Comparison of ENCODE assay signal across 16 mouse cellular contexts in genomic region chr8:90267698-90268256, GRCm38 (mm10).
DNase-seq lines count a peak whose midpoint lies in the region; ATAC-seq and TF ChIP-seq lines count a peak whose summit lies in the region.
"Had no signal": no experiment of that assay in that cellular context is flagged by ENCODE, and none has a peak within 500 bp of the region (broad histone marks: within the 10 kb centered on the region; RNA-seq: fewer than 3 reads in every experiment).

No protein-coding gene starts in this region.

- no peak for TF ChIP-seq CTCF in lung, embryonic 14.5 days (IDR thresholded peaks at IDR 0.05; ENCODE audit: low read depth)
- TF ChIP-seq CTCF in kidney, adult 2 months (conservative IDR thresholded peaks at IDR 0.05; ENCODE audit: insufficient read depth, insufficient read length, low read depth, low read length) = no peak

- TF ChIP-seq POLR2A in kidney, adult 2 months (IDR thresholded peaks at IDR 0.05; ENCODE audit: low read depth, low read length) = no peak

- no peak overlapping the region for H3K9ac ChIP-seq in forebrain, embryonic 12.5 days
- H3K9ac ChIP-seq in forebrain, embryonic 16.5 days (replicated peaks; ENCODE audit: low read depth, low read length) = no peak overlapping the region
- H3K9ac ChIP-seq in lung, embryonic 14.5 days = no peak overlapping the region; the same call in 1 of the 2 replicates
- no peak overlapping the region for H3K9ac ChIP-seq in hindbrain, embryonic 16.5 days (ENCODE audit: low read depth, low read length)
- peak overlapping the region; percentile 10; the same call in 1 of the 2 replicates for H3K9ac ChIP-seq in neural tube, embryonic 13.5 days
- H3K9ac ChIP-seq: liver, embryonic 15.5 days had no signal

- no peak overlapping the region for H3K4me3 ChIP-seq in forebrain, embryonic 12.5 days (replicated peaks)
- H3K4me3 ChIP-seq in forebrain, embryonic 16.5 days (replicated peaks; ENCODE audit: low read length) = no peak overlapping the region
- H3K4me3 ChIP-seq in lung, embryonic 14.5 days (ENCODE audit: low read depth, low read length) = no peak overlapping the region
- no peak overlapping the region for H3K4me3 ChIP-seq in hindbrain, embryonic 16.5 days (ENCODE audit: low read length)
- H3K4me3 ChIP-seq in neural tube, embryonic 13.5 days = no peak overlapping the region
- H3K4me3 ChIP-seq in kidney, adult 2 months (ENCODE audit: insufficient read depth, low read depth, low read length) = no peak overlapping the region
- H3K4me3 ChIP-seq: liver, embryonic 15.5 days; megakaryocyte, embryonic 14.5 days had no signal

- 43% methylated on average over 12 of the region's 12 CpGs for WGBS in forebrain, embryonic 12.5 days
- WGBS in forebrain, embryonic 16.5 days = 27% methylated on average over 12 of the region's 12 CpGs
- WGBS in lung, embryonic 14.5 days = 41% methylated on average over 12 of the region's 12 CpGs
- WGBS in hindbrain, embryonic 16.5 days = 33% methylated on average over 12 of the region's 12 CpGs
- 35% methylated on average over 12 of the region's 12 CpGs for WGBS in neural tube, embryonic 13.5 days
- WGBS in kidney, adult 2 months = 79% methylated on average over 12 of the region's 12 CpGs

- no peaks in the 10 kb centered on the region for H3K9me3 ChIP-seq in forebrain, embryonic 12.5 days
- no peaks in the 10 kb centered on the region for H3K9me3 ChIP-seq in forebrain, embryonic 16.5 days (ENCODE audit: control insufficient read depth, low read length)
- H3K9me3 ChIP-seq in lung, embryonic 14.5 days (ENCODE audit: low read depth, low read length) = no peaks in the 10 kb centered on the region
- no peaks in the 10 kb centered on the region for H3K9me3 ChIP-seq in hindbrain, embryonic 16.5 days (ENCODE audit: control insufficient read depth, low read length)
- no peaks in the 10 kb centered on the region for H3K9me3 ChIP-seq in neural tube, embryonic 13.5 days
- H3K9me3 ChIP-seq: liver, embryonic 15.5 days had no signal

- H3K36me3 ChIP-seq in forebrain, embryonic 12.5 days (replicated peaks) = peaks cover 6% of the 10 kb centered on the region; the same call in 1 of the 2 replicates
- peaks cover 3% of the 10 kb centered on the region; the same call in 1 of the 2 replicates for H3K36me3 ChIP-seq in forebrain, embryonic 16.5 days (ENCODE audit: control insufficient read depth, insufficient read depth)
- no peaks in the 10 kb centered on the region for H3K36me3 ChIP-seq in lung, embryonic 14.5 days (ENCODE audit: insufficient read depth)
- no peaks in the 10 kb centered on the region for H3K36me3 ChIP-seq in hindbrain, embryonic 16.5 days (ENCODE audit: control insufficient read depth, insufficient read depth, low read length)
- H3K36me3 ChIP-seq in neural tube, embryonic 13.5 days = no peaks in the 10 kb centered on the region
- no peaks in the 10 kb centered on the region for H3K36me3 ChIP-seq in kidney, adult 2 months (ENCODE audit: control insufficient read depth, insufficient read depth, low read length)
- H3K36me3 ChIP-seq: liver, embryonic 15.5 days had no signal

- H3K27me3 ChIP-seq in forebrain, embryonic 12.5 days = no peaks in the 10 kb centered on the region
- H3K27me3 ChIP-seq in forebrain, embryonic 16.5 days (replicated peaks; ENCODE audit: control insufficient read depth, insufficient read depth, low read length) = no peaks in the 10 kb centered on the region
- no peaks in the 10 kb centered on the region for H3K27me3 ChIP-seq in lung, embryonic 14.5 days (ENCODE audit: insufficient read depth, low read length)
- no peaks in the 10 kb centered on the region for H3K27me3 ChIP-seq in hindbrain, embryonic 16.5 days (replicated peaks; ENCODE audit: control insufficient read depth, insufficient read depth, low read length)
- no peaks in the 10 kb centered on the region for H3K27me3 ChIP-seq in neural tube, embryonic 13.5 days
- H3K27me3 ChIP-seq in kidney, adult 2 months (replicated peaks; ENCODE audit: control insufficient read depth, insufficient read depth, low read length) = no peaks in the 10 kb centered on the region
- H3K27me3 ChIP-seq: liver, embryonic 15.5 days; megakaryocyte, embryonic 14.5 days had no signal

- intact Hi-C loops in left cerebral cortex, postnatal 10 days (cut with DNase I) = no loop called here

- H3K4me1 ChIP-seq in forebrain, embryonic 12.5 days = peaks cover 29% of the 10 kb centered on the region
- H3K4me1 ChIP-seq in forebrain, embryonic 16.5 days (replicated peaks; ENCODE audit: control insufficient read depth, insufficient read depth, low read length) = peaks cover 22% of the 10 kb centered on the region
- H3K4me1 ChIP-seq in lung, embryonic 14.5 days (ENCODE audit: insufficient read depth) = peaks cover 4% of the 10 kb centered on the region; the same call in 1 of the 2 replicates
- peaks cover 7% of the 10 kb centered on the region for H3K4me1 ChIP-seq in hindbrain, embryonic 16.5 days (ENCODE audit: control insufficient read depth, insufficient read depth, low read depth, low read length)
- peaks cover 61% of the 10 kb centered on the region for H3K4me1 ChIP-seq in neural tube, embryonic 13.5 days (replicated peaks)
- no peaks in the 10 kb centered on the region for H3K4me1 ChIP-seq in kidney, adult 2 months (ENCODE audit: control insufficient read depth, insufficient read depth, low read length)
- H3K4me1 ChIP-seq: liver, embryonic 15.5 days; megakaryocyte, embryonic 14.5 days had no signal

- peak overlapping the region; percentile 63 for H3K27ac ChIP-seq in forebrain, embryonic 12.5 days
- H3K27ac ChIP-seq in forebrain, embryonic 16.5 days (ENCODE audit: low read length) = no peak overlapping the region
- no peak overlapping the region for H3K27ac ChIP-seq in lung, embryonic 14.5 days (ENCODE audit: low read depth)
- H3K27ac ChIP-seq in hindbrain, embryonic 16.5 days (ENCODE audit: low read depth, low read length) = 0 out of 2 replicates have a peak overlapping the region, but pooled peaks have one; percentile 32
- H3K27ac ChIP-seq in neural tube, embryonic 13.5 days (replicated peaks) = peak overlapping the region; percentile 75
- no peak overlapping the region for H3K27ac ChIP-seq in kidney, adult 2 months (ENCODE audit: insufficient read depth, low read depth, low read length)
- H3K27ac ChIP-seq: kidney, postnatal 0 days; liver, embryonic 15.5 days had no signal

- peak; percentile 52; the same call in 1 of the 2 replicates for ATAC-seq in forebrain, embryonic 12.5 days (ENCODE audit: low FRiP score)
- no peak for ATAC-seq in forebrain, embryonic 16.5 days
- no peak for ATAC-seq in lung, embryonic 14.5 days (ENCODE audit: insufficient read depth)
- no peak for ATAC-seq in hindbrain, embryonic 16.5 days
- ATAC-seq in neural tube, embryonic 13.5 days (ENCODE audit: low read depth) = no peak
- ATAC-seq: intestine, postnatal 0 days had no signal

- H3K4me2 ChIP-seq in forebrain, embryonic 12.5 days = no peak overlapping the region; the same call in 1 of the 2 replicates
- H3K4me2 ChIP-seq in forebrain, embryonic 16.5 days (ENCODE audit: low read length) = no peak overlapping the region
- H3K4me2 ChIP-seq in lung, embryonic 14.5 days = no peak overlapping the region
- no peak overlapping the region for H3K4me2 ChIP-seq in hindbrain, embryonic 16.5 days (ENCODE audit: low read length)
- H3K4me2 ChIP-seq in neural tube, embryonic 13.5 days = peak overlapping the region; percentile 15; the same call in 1 of the 2 replicates
- H3K4me2 ChIP-seq: liver, embryonic 15.5 days had no signal

- DNase-seq in lung, embryonic 14.5 days = peak; percentile 6
- DNase-seq in lung, adult 18-20 months = no peak
- DNase-seq in kidney, adult 2 months = no peak
- no peak for DNase-seq in left cerebral cortex, postnatal 10 days (ENCODE audit: extremely low spot score in 1 of 2, low spot score in 2 of 2)
- DNase-seq: adrenal gland, adult 8-10 months; cerebellum, adult 9-10 months; gastrocnemius, postnatal 14 days; thymus, postnatal 36 days had no signal

Comparison
In these comparisons a context has a peak if more than half of its experiments do, and no peak if none do; other contexts are left out.
1. H3K27ac ChIP-seq: peak in forebrain, embryonic 12.5 days (single experiment), hindbrain, embryonic 16.5 days (single experiment) and neural tube, embryonic 13.5 days (single experiment); none in forebrain, embryonic 16.5 days (single experiment), lung, embryonic 14.5 days (single experiment) and kidney, adult 2 months (single experiment).